Mouse (Mus musculus) heart, embryonic 16.5 days (tissue): Measurements from ENCODE around the gene Atp5l. TPM values are rescaled to one million over a fixed set of nuclear protein-coding genes. Genes with fewer than 3 reads are reported as not detected.

Experiments
- ATAC-seq: fragments of 200-750 bp; cut with Nextera tagmentation; replicated peaks from 2 replicates; pipeline ENCODE4 v1.8.0; 2017; ENCODE audit warnings: moderate number of reproducible peaks; ENCODE audit not compliant: insufficient read depth, low FRiP score; ENCODE audit errors: extremely low read depth
- H3K27ac ChIP-seq: fragments of 300-500 bp; sonication (generic); 2 replicates; pipeline ENCODE4 v1.5.1; 2014; ENCODE audit warnings: mild to moderate bottlenecking, low read length, control low read depth, moderate library complexity
- H3K27me3 ChIP-seq: fragments of 300-500 bp; sonication (generic); 2 replicates; pipeline ENCODE4 v1.6.1; 2014; ENCODE audit warnings: low read length, mixed read lengths; ENCODE audit not compliant: control insufficient read depth, insufficient read depth
- H3K36me3 ChIP-seq: fragments of 300-500 bp; sonication (generic); 2 replicates; pipeline ENCODE4 v1.6.1; 2014; ENCODE audit not compliant: control insufficient read depth, insufficient read depth
- H3K4me1 ChIP-seq: fragments of 300-500 bp; sonication (generic); 2 replicates; pipeline ENCODE4 v1.6.1; 2014; ENCODE audit warnings: low read length, mixed read lengths; ENCODE audit not compliant: control insufficient read depth, insufficient read depth
- H3K4me2 ChIP-seq: fragments of 300-500 bp; sonication (generic); 2 replicates; pipeline ENCODE4 v1.6.1; 2014; ENCODE audit warnings: low read depth, mild to moderate bottlenecking, control low read depth, low read length
- H3K4me3 ChIP-seq: fragments of 300-500 bp; sonication (generic); 2 replicates; pipeline ENCODE4 v1.5.1; 2014; ENCODE audit warnings: mild to moderate bottlenecking, control low read depth, low read length
- H3K9ac ChIP-seq: fragments of 300-500 bp; sonication (generic); 2 replicates; pipeline ENCODE4 v1.6.1; 2014; ENCODE audit warnings: low read length, control low read depth
- H3K9me3 ChIP-seq: fragments of 300-500 bp; sonication (generic); replicated peaks from 2 replicates; pipeline ENCODE4 v1.6.1; 2016; ENCODE audit warnings: low read length; ENCODE audit not compliant: control insufficient read depth
- WGBS: fragments of 180-500 bp; shearing (Covaris S2); extraction: QIAGEN DNeasy Blood & Tissue Kit; methylation state at CpG from one replicate; pipeline ENCODE4 v1.1.7; 2014; 5-methylcytosine and 5-hydroxymethylcytosine counted together
- polyA plus RNA-seq: library from polyadenylated mRNA; unstranded; fragments of >200 nt; fragmentation: Nextera tagmentation; extraction: Ambion mirVana; gene quantifications from 2 replicates; pipeline ENCODE4 v1.2.1, GENCODE M21; 2015

Atp5l gene
- polyA plus RNA-seq, 1 experiment from 2014 or later = 1,180 TPM

GRCm38 (mm10) chr9:44888114-44888624, 32.4 kb downstream of the Atp5l start:
- peaks cover 2% of the 10 kb centered on the region for H3K4me1 ChIP-seq
- no peak overlapping the region for H3K9ac ChIP-seq
- no peak for ATAC-seq
- H3K4me2 ChIP-seq = no peak overlapping the region
- no peak overlapping the region for H3K27ac ChIP-seq
- 79% methylated on average over 7 of the region's 7 CpGs for WGBS
- H3K36me3 ChIP-seq = no peaks in the 10 kb centered on the region
- no peaks in the 10 kb centered on the region for H3K27me3 ChIP-seq
- no peaks in the 10 kb centered on the region for H3K9me3 ChIP-seq
- no peak overlapping the region for H3K4me3 ChIP-seq

DNA sequence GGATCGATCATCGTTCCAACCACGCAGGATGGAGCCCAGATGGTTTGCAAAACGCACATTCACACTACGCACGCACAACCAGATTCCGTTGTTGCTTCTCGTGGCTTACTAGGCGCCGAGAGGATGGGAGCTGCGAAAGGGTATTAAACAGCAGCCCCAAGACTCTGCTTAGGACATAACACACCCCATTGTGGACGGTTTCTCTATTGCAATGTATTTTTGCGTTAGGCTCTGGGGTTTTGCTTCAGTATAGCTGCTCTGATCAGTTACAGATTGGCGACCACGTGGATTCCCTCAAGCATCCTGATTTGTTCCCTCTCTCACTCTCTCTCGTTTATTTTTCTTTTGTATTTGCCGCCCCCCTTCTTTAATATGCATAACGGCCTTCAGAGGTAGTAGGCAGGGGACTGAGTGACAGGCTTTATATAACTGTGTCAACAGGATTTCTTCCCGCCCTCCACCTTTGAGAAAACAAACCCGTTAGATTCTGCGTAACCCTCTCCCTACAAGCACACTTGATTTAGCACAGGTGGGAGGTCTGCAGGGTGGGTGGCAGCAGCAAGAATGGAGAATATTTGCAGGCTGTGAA, 37.5 kb downstream of the Atp5l start:
- Histone ChIP-seq H3K9me3 (no peaks in the 10 kb centered on the region), H3K4me1 (peaks cover 27% of the 10 kb centered on the region), H3K27ac (no peak overlapping the region), H3K4me2 (peak overlapping the region; percentile 100), H3K4me3 (peak overlapping the region; percentile 99), H3K9ac (0 out of 2 replicates have a peak overlapping the region, but pooled peaks have one; percentile 37), H3K36me3 (no peaks in the 10 kb centered on the region), H3K27me3 (no peaks in the 10 kb centered on the region)
- ATAC-seq = no peak
- WGBS = under 1% methylated on average over 21 of the region's 21 CpGs

- ATAC-seq = peak; percentile 39; the same call in 1 of the 2 replicates
- no peaks in the 10 kb centered on the region; the same call in 1 of the 2 replicates for H3K36me3 ChIP-seq
- H3K4me2 ChIP-seq = peak overlapping the region; percentile 100
- H3K9ac ChIP-seq = peak overlapping the region; percentile 94
- peak overlapping the region; percentile 99 for H3K4me3 ChIP-seq
- H3K27me3 ChIP-seq = no peaks in the 10 kb centered on the region
- WGBS = under 1% methylated on average over 26 of the region's 27 CpGs
- H3K27ac ChIP-seq = peak overlapping the region; percentile 98
- peaks cover 32% of the 10 kb centered on the region for H3K4me1 ChIP-seq
- no peaks in the 10 kb centered on the region for H3K9me3 ChIP-seq
Observed at GRCm38 (mm10) chr9:44882436-44882980, 38.0 kb downstream of the Atp5l start.

- ATAC-seq = peak; percentile 81
- under 1% methylated on average over 29 of the region's 29 CpGs for WGBS
- H3K27me3 ChIP-seq = no peaks in the 10 kb centered on the region
- H3K9me3 ChIP-seq = no peaks in the 10 kb centered on the region
- H3K4me1 ChIP-seq = peaks cover 32% of the 10 kb centered on the region
- H3K27ac ChIP-seq = peak overlapping the region; percentile 98
- H3K9ac ChIP-seq = peak overlapping the region; percentile 94
- peak overlapping the region; percentile 100 for H3K4me2 ChIP-seq
- peak overlapping the region; percentile 99 for H3K4me3 ChIP-seq
- H3K36me3 ChIP-seq = no peaks in the 10 kb centered on the region; the same call in 1 of the 2 replicates
Observed at GRCm38 (mm10) chr9:44881941-44882435, 38.6 kb downstream of the Atp5l start.

GRCm38 (mm10) chr9:44881221-44881871, 39.2 kb downstream of the Atp5l start, which contains the start of gene Kmt2a:
Gene Kmt2a, minus strand, starts transcription at chr9:44881296.
- Histone ChIP-seq H3K27me3 (no peaks in the 10 kb centered on the region), H3K36me3 (no peaks in the 10 kb centered on the region; the same call in 1 of the 2 replicates), H3K4me1 (peaks cover 32% of the 10 kb centered on the region), H3K4me2 (peak within 1 kb of the TSS; percentile 100), H3K9ac (peak within 1 kb of the TSS; percentile 98), H3K4me3 (peak within 1 kb of the TSS; percentile 99), H3K9me3 (no peaks in the 10 kb centered on the region), H3K27ac (peak within 1 kb of the TSS; percentile 98)
- ATAC-seq = peak; percentile 86
- WGBS = under 1% methylated on average over 41 of the region's 71 CpGs

- ATAC-seq = peak; percentile 8; the same call in 1 of the 2 replicates
- WGBS = under 1% methylated on average over 40 of the region's 44 CpGs
- Histone ChIP-seq H3K4me3 (peak overlapping the region; percentile 99), H3K4me2 (peak overlapping the region; percentile 98), H3K27me3 (no peaks in the 10 kb centered on the region), H3K36me3 (no peaks in the 10 kb centered on the region; the same call in 1 of the 2 replicates), H3K27ac (peak overlapping the region; percentile 92), H3K4me1 (peaks cover 35% of the 10 kb centered on the region), H3K9me3 (no peaks in the 10 kb centered on the region), H3K9ac (peak overlapping the region; percentile 98)
Observed at GRCm38 (mm10) chr9:44880309-44881081, 40.0 kb downstream of the Atp5l start.

- H3K4me1 ChIP-seq = peaks cover 37% of the 10 kb centered on the region
Observed at GRCm38 (mm10) chr9:44879694-44880271, 40.8 kb downstream of the Atp5l start.

DNA sequence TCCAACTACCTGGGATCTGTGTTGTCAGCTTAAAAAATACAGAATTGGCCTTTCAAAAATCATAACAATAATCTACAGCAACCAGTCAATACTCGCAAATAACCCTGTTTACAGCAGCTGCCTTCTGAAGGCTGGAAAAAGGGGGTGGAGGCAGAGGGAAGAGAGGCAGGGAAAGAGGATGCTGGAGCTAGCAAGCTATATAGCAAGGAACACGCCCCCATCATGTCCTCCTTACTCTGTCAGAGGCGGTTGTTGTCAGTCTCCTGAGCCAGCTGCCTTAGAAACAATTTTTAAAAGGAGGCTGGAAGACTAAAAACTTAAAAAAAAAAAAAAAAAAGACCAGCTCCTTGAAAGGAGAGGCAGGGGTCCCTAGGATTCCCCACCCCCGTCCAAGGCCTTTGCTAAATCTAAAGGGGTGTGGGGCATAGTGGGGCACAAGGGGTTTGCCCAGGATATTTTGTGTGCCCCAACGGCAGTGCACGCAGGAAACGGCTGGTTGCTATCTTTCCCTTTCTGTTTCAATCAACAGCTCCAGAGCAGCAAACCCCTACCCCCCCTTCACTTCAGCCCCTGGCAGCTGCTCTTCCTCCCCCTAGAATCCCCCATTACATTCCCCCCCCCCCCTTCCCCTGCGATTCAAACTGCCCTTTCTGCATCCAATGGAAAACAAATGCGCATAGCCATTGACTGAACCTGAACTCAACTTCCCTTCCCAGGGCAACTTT, 41.6 kb downstream of the Atp5l start:
- Histone ChIP-seq H3K27me3 (no peaks in the 10 kb centered on the region), H3K9ac (peak overlapping the region; percentile 98), H3K36me3 (no peaks in the 10 kb centered on the region; the same call in 1 of the 2 replicates), H3K9me3 (no peaks in the 10 kb centered on the region), H3K4me3 (peak overlapping the region; percentile 99), H3K4me1 (peaks cover 39% of the 10 kb centered on the region), H3K4me2 (peak overlapping the region; percentile 98), H3K27ac (peak overlapping the region; percentile 92)
- ATAC-seq = no peak
- 24% methylated on average over 9 of the region's 9 CpGs for WGBS

More at GRCm38 (mm10) chr9:44879694-44880271, 40.8 kb downstream of the Atp5l start:
- H3K27me3 ChIP-seq = no peaks in the 10 kb centered on the region
- ATAC-seq = no peak
- no peaks in the 10 kb centered on the region; the same call in 1 of the 2 replicates for H3K36me3 ChIP-seq
- no peaks in the 10 kb centered on the region for H3K9me3 ChIP-seq
- WGBS = 3% methylated on average over 13 of the region's 13 CpGs
- H3K9ac ChIP-seq = peak overlapping the region; percentile 98
- peak overlapping the region; percentile 92 for H3K27ac ChIP-seq
- peak overlapping the region; percentile 99 for H3K4me3 ChIP-seq
- peak overlapping the region; percentile 98 for H3K4me2 ChIP-seq
